In genomic region chr13:91334283-91334682, GRCm38 (mm10) we compare ENCODE assay signal across 26 mouse cellular contexts.
"Had no signal": no experiment of that assay in that cellular context is flagged by ENCODE, and none has a peak within 500 bp of the region (broad histone marks: within the 10 kb centered on the region; RNA-seq: fewer than 3 reads in every experiment).

No protein-coding gene starts in this region.

- DNase-seq: cerebellum, adult 9-11 months; cerebellum, postnatal 14 days; cerebellum, postnatal 25 days; cerebellum, postnatal 36 days; embryo, embryonic 11 days; gastrocnemius, adult 2 months; gastrocnemius, postnatal 10 days; gastrocnemius, postnatal 14 days; gastrocnemius, postnatal 25 days; gastrocnemius, postnatal 36 days; heart, adult 11 months; heart, adult 18-20 months; heart, adult 2 months had no signal

- H3K27ac ChIP-seq: embryonic facial prominence, embryonic 12.5 days; embryonic facial prominence, embryonic 15.5 days; forebrain, embryonic 10.5 days; forebrain, embryonic 12.5 days; forebrain, embryonic 13.5 days; forebrain, embryonic 15.5 days; gastrocnemius, adult 2 months; heart, adult 2 months; heart, embryonic 10.5 days had no signal

- H3K9ac ChIP-seq: embryonic facial prominence, embryonic 12.5 days; embryonic facial prominence, embryonic 13.5 days; embryonic facial prominence, embryonic 15.5 days; forebrain, embryonic 12.5 days; forebrain, embryonic 13.5 days; forebrain, embryonic 15.5 days; heart, embryonic 12.5 days had no signal

- ATAC-seq: forebrain, embryonic 13.5 days; forebrain, embryonic 14.5 days; forebrain, embryonic 15.5 days; forebrain, embryonic 16.5 days had no signal

- H3K4me1 ChIP-seq: embryonic facial prominence, embryonic 12.5 days; embryonic facial prominence, embryonic 13.5 days; embryonic facial prominence, embryonic 15.5 days; forebrain, embryonic 10.5 days; forebrain, embryonic 12.5 days; forebrain, embryonic 13.5 days; forebrain, embryonic 15.5 days; heart, embryonic 10.5 days; heart, embryonic 12.5 days had no signal

- H3K36me3 ChIP-seq: embryonic facial prominence, embryonic 12.5 days; embryonic facial prominence, embryonic 13.5 days; embryonic facial prominence, embryonic 15.5 days; forebrain, embryonic 10.5 days; forebrain, embryonic 12.5 days; forebrain, embryonic 15.5 days; heart, embryonic 10.5 days; heart, embryonic 12.5 days had no signal

- H3K27me3 ChIP-seq: embryonic facial prominence, embryonic 12.5 days; embryonic facial prominence, embryonic 13.5 days; embryonic facial prominence, embryonic 15.5 days; forebrain, embryonic 12.5 days; forebrain, embryonic 13.5 days; forebrain, embryonic 15.5 days; heart, embryonic 12.5 days had no signal

- H3K4me3 ChIP-seq: embryonic facial prominence, embryonic 12.5 days; embryonic facial prominence, embryonic 13.5 days; embryonic facial prominence, embryonic 15.5 days; erythroblast, embryonic 14.5 days; forebrain, embryonic 10.5 days; forebrain, embryonic 12.5 days; forebrain, embryonic 13.5 days; forebrain, embryonic 15.5 days; gastrocnemius, adult 2 months; heart, adult 2 months; heart, embryonic 10.5 days; heart, embryonic 12.5 days had no signal

- H3K4me2 ChIP-seq: embryonic facial prominence, embryonic 12.5 days; embryonic facial prominence, embryonic 13.5 days; embryonic facial prominence, embryonic 15.5 days; forebrain, embryonic 12.5 days; forebrain, embryonic 13.5 days; forebrain, embryonic 15.5 days; heart, embryonic 11.5 days; heart, embryonic 12.5 days had no signal

- H3K9me3 ChIP-seq: embryonic facial prominence, embryonic 12.5 days; embryonic facial prominence, embryonic 15.5 days; forebrain, embryonic 10.5 days; forebrain, embryonic 12.5 days; forebrain, embryonic 13.5 days; forebrain, embryonic 15.5 days; heart, embryonic 10.5 days; heart, embryonic 12.5 days had no signal
